Mouse (Mus musculus) lung, embryonic 16.5 days (tissue): Measurements from ENCODE around the gene Cldn13. TPM values are rescaled to one million over a fixed set of nuclear protein-coding genes. Genes with fewer than 3 reads are reported as not detected.

Source experiments
- ATAC-seq: fragments of 200-750 bp; cut with Nextera tagmentation; 2 replicates; pipeline ENCODE4 v1.8.0; 2017; ENCODE audit warnings: low read depth, mild to moderate bottlenecking, moderate library complexity
- H3K27ac ChIP-seq: fragments of 300-500 bp; sonication (generic); 2 replicates; pipeline ENCODE4 v1.5.1; 2014; ENCODE audit warnings: mild to moderate bottlenecking, control low read depth, low read length
- H3K27me3 ChIP-seq: fragments of 300-500 bp; sonication (generic); 2 replicates; pipeline ENCODE4 v1.6.1; 2014; ENCODE audit warnings: low read depth, low read length, mixed read lengths; ENCODE audit not compliant: control insufficient read depth, insufficient read depth
- H3K36me3 ChIP-seq: fragments of 300-500 bp; sonication (generic); 2 replicates; pipeline ENCODE4 v1.6.1; 2014; ENCODE audit warnings: low read length; ENCODE audit not compliant: control insufficient read depth, insufficient read depth
- H3K4me1 ChIP-seq: fragments of 300-500 bp; sonication (generic); replicated peaks from 2 replicates; pipeline ENCODE4 v1.6.1; 2014; ENCODE audit warnings: low read length, mixed read lengths; ENCODE audit not compliant: control insufficient read depth, insufficient read depth
- H3K4me2 ChIP-seq: fragments of 300-500 bp; sonication (generic); 2 replicates; pipeline ENCODE4 v1.6.1; 2014; ENCODE audit warnings: low read depth, low read length, control low read depth
- H3K4me3 ChIP-seq: fragments of 300-500 bp; sonication (generic); 2 replicates; pipeline ENCODE4 v1.5.1; 2014; ENCODE audit warnings: mild to moderate bottlenecking, low read length, control low read depth
- H3K9ac ChIP-seq: fragments of 300-500 bp; sonication (generic); 2 replicates; pipeline ENCODE4 v1.6.1; 2014; ENCODE audit warnings: low read length, control low read depth
- H3K9me3 ChIP-seq: fragments of 300-500 bp; sonication (generic); 2 replicates; pipeline ENCODE4 v1.6.1; 2016; ENCODE audit warnings: low read length; ENCODE audit not compliant: control insufficient read depth
- WGBS: fragments of 180-500 bp; shearing (Covaris S2); extraction: QIAGEN DNeasy Blood & Tissue Kit; methylation state at CpG from one replicate; pipeline ENCODE4 v1.1.7; 2014; 5-methylcytosine and 5-hydroxymethylcytosine counted together
- polyA plus RNA-seq: library from polyadenylated mRNA; unstranded; fragments of >200 nt; fragmentation: Nextera tagmentation; extraction: Ambion mirVana; gene quantifications from 2 replicates; pipeline ENCODE4 v1.2.1, GENCODE M21; 2015

Cldn13 gene
- polyA plus RNA-seq, 1 experiment from 2014 or later: 0.75 TPM

DNA sequence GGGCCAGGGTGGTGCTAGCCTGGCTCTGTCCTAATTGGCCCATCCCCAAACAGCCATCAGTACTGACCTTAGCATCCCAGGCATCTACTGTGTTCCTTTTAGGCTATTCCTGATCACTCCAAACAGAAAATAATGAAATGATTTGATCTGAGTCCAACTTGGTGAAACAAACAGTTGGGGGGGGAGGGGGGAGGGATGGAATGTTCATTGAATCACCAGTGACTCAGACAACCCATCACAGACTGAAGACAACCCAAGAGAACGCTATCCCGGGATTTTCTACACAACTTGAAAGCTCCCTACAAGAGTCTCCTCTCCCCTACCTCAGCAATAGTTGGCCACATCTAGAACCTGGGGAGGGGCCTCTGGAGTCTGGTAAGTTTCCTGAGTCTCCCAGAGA lies 3.4 kb downstream of the Cldn13 start:
- no peaks in the 10 kb centered on the region for H3K9me3 ChIP-seq
- H3K27me3 ChIP-seq: no peaks in the 10 kb centered on the region
- H3K4me3 ChIP-seq: no peak overlapping the region
- ATAC-seq: no peak
- H3K9ac ChIP-seq: no peak overlapping the region
- no peak overlapping the region for H3K4me2 ChIP-seq
- 80% methylated on average over 2 of the region's 2 CpGs for WGBS
- H3K36me3 ChIP-seq: no peaks in the 10 kb centered on the region
- H3K27ac ChIP-seq: no peak overlapping the region
- no peaks in the 10 kb centered on the region for H3K4me1 ChIP-seq

DNA sequence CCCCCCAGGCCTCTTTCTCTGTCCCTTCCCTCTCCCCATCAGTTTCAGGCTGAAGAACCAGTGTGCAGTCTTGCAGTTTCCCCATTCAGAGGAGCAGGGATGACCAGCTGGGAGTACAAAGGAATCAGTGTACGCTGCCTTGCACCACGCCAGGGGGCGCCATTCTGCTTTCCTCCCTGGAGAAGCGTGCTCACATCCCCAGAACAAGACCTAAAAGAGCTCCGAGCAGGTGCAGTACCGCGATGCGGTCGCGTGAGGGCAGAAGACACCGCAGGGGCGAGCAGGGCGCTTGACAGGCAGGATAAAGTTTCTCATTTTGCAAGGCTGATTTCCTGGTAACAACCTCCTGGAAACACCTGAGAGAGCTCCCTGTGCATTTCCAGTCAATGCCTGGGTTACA lies 8.2 kb downstream of the Cldn13 start:
- under 1% methylated on average over 13 of the region's 13 CpGs for WGBS
- Histone ChIP-seq H3K9ac (no peak overlapping the region), H3K9me3 (no peaks in the 10 kb centered on the region), H3K4me3 (no peak overlapping the region), H3K4me2 (no peak overlapping the region), H3K4me1 (no peaks in the 10 kb centered on the region), H3K36me3 (no peaks in the 10 kb centered on the region), H3K27me3 (no peaks in the 10 kb centered on the region), H3K27ac (no peak overlapping the region)
- ATAC-seq: peak; percentile 86

DNA sequence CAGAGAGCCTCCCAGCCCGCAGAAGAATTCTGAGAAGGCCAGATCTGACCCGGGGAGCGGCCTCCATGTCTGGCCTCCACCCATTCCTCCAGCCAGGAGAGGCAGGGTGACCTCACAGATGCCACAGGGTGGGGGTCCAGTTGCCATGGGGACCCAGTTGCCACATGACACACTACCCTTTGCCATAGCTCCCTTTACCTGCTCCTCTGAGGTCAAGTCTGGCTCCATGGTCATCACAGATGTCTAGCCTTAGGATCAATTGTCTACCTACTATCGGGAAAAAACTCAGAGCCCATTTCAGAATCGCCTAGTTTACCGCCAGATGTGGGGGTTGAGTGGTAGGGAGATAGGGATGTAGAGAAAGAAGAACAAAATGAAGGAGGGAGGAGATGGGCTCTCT lies 8.7 kb downstream of the Cldn13 start, which contains the start of gene Tmem270:
TSS of gene Tmem270 (minus strand) at position 101 of the 400 bp plus-strand sequence.
- peak; percentile 16; the same call in 1 of the 2 replicates for ATAC-seq

GRCm38 (mm10) chr5:134901644-134902027 lies 13.7 kb downstream of the Cldn13 start:
- 0 out of 2 replicates have a peak, but pooled peaks have one; percentile 2 for ATAC-seq
- 61% methylated on average over 8 of the region's 8 CpGs for WGBS

More for the DNA sequence above, 8.7 kb downstream of the Cldn13 start, which contains the start of gene Tmem270:
- Histone ChIP-seq H3K4me2 (no peak within 1 kb of the TSS), H3K4me1 (no peaks in the 10 kb centered on the region), H3K27ac (no peak within 1 kb of the TSS), H3K4me3 (no peak within 1 kb of the TSS), H3K9me3 (no peaks in the 10 kb centered on the region), H3K36me3 (no peaks in the 10 kb centered on the region), H3K27me3 (no peaks in the 10 kb centered on the region), H3K9ac (no peak within 1 kb of the TSS)
- WGBS: 78% methylated on average over 6 of the region's 6 CpGs

DNA sequence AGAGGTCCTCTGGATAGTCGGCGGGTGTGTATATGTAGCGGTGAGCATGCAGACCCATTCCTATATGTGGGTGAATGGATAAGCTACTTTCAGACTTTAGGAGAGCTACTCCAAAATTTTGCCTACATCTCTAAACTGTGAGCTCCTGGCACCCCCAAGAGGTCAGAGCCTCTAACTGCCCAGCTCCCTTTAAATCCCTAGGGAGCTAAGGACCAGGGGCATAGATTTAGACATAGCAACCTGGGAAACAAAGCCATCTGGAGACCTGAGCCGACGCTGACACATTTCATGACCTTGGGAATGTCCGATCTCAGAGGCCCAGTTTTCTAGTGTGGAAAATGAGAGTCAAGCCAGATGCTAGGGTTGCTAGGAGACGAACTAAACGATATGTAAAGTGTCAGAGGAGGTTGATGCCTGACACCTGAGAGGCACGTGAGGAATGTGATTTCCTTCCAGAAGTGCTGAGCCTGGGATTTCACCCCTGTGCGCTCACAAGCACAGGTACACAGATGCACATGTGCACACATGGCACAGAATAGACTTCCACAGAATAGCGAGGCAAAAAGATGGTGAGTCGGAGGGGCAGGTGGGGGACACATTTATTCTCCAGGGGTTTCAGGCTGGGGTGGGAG lies 14.2 kb downstream of the Cldn13 start:
- Histone ChIP-seq H3K9ac (no peak overlapping the region), H3K27ac (no peak overlapping the region), H3K4me2 (no peak overlapping the region), H3K27me3 (no peaks in the 10 kb centered on the region), H3K4me1 (peaks cover 15% of the 10 kb centered on the region), H3K36me3 (no peaks in the 10 kb centered on the region), H3K9me3 (no peaks in the 10 kb centered on the region), H3K4me3 (no peak overlapping the region)
- ATAC-seq: peak; percentile 54
- 28% methylated on average over 12 of the region's 12 CpGs for WGBS

More at GRCm38 (mm10) chr5:134901644-134902027, 13.7 kb downstream of the Cldn13 start:
- Histone ChIP-seq H3K4me1 (peaks cover 14% of the 10 kb centered on the region), H3K9ac (no peak overlapping the region), H3K9me3 (no peaks in the 10 kb centered on the region), H3K36me3 (no peaks in the 10 kb centered on the region), H3K4me2 (no peak overlapping the region), H3K4me3 (no peak overlapping the region), H3K27ac (no peak overlapping the region), H3K27me3 (no peaks in the 10 kb centered on the region)

- peak; percentile 37 for ATAC-seq
- H3K4me2 ChIP-seq: no peak overlapping the region
- 25% methylated on average over 17 of the region's 17 CpGs for WGBS
Measured at GRCm38 (mm10) chr5:134897596-134897995, 17.7 kb downstream of the Cldn13 start.

DNA sequence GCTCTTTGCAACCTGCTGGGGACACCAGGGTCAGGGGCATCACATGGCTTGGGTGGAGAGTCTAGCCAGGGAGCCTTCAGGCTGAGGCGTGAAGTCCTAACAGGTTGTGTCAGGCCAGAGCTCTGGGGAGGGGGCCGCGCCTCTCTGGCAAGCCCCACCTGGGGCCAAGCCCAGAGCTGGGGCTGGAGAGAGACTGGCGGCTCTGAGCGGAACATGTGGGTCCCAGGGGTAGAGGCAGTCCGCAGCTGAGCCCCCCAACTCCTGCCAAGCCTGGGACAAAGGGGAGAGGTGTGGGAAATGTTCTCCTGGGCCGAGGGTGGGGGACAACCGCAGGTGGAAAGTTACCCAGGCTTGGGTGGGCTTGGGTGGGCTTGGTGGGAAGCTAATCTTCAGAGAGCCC lies 18.4 kb downstream of the Cldn13 start:
- Histone ChIP-seq H3K36me3 (no peaks in the 10 kb centered on the region), H3K27me3 (no peaks in the 10 kb centered on the region), H3K4me1 (peaks cover 24% of the 10 kb centered on the region), H3K4me2 (no peak overlapping the region), H3K9me3 (no peaks in the 10 kb centered on the region), H3K4me3 (no peak overlapping the region), H3K27ac (peak overlapping the region; percentile 55; the same call in 1 of the 2 replicates), H3K9ac (peak overlapping the region; percentile 17; the same call in 1 of the 2 replicates)
- 80% methylated on average over 8 of the region's 8 CpGs for WGBS
- ATAC-seq: no peak

More at GRCm38 (mm10) chr5:134897596-134897995, 17.7 kb downstream of the Cldn13 start:
- Histone ChIP-seq H3K4me1 (peaks cover 22% of the 10 kb centered on the region), H3K9me3 (no peaks in the 10 kb centered on the region), H3K9ac (peak overlapping the region; percentile 17; the same call in 1 of the 2 replicates), H3K27ac (peak overlapping the region; percentile 55), H3K4me3 (no peak overlapping the region), H3K27me3 (no peaks in the 10 kb centered on the region), H3K36me3 (no peaks in the 10 kb centered on the region)

- Histone ChIP-seq H3K36me3 (no peaks in the 10 kb centered on the region), H3K4me2 (no peak overlapping the region), H3K9me3 (no peaks in the 10 kb centered on the region), H3K4me3 (no peak overlapping the region), H3K9ac (no peak overlapping the region), H3K27ac (peak overlapping the region; percentile 72), H3K27me3 (no peaks in the 10 kb centered on the region), H3K4me1 (peaks cover 37% of the 10 kb centered on the region)
- peak; percentile 75 for ATAC-seq
- whole genome bisulfite sequencing: 43% methylated on average over 8 of the region's 8 CpGs
Measured at GRCm38 (mm10) chr5:134895291-134895690, 20.0 kb downstream of the Cldn13 start.

DNA sequence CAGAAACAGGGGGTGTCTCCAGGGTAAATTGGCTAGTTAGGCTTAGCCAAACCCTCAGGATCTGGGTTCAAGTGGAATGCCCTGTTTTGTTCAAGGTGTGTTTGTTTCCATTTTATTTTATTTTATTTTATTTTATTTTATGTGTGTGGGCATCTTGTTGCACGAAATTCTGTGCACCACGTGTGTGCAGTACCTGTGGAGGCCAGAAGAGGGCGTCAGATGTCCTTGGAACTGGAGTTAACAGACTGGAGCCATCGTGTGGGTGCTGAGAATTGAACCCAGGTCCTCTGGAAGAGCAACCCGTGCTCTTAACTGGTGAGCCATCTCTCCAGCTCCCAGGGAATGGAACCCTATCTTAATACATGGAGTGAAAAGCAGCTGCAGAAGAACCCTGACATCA lies 22.6 kb downstream of the Cldn13 start:
- ATAC-seq: no peak
- WGBS: 72% methylated on average over 5 of the region's 5 CpGs
- Histone ChIP-seq H3K27me3 (no peaks in the 10 kb centered on the region), H3K36me3 (no peaks in the 10 kb centered on the region), H3K9ac (no peak overlapping the region), H3K4me3 (no peak overlapping the region), H3K4me2 (no peak overlapping the region), H3K4me1 (peaks cover 41% of the 10 kb centered on the region), H3K27ac (no peak overlapping the region), H3K9me3 (no peaks in the 10 kb centered on the region)
